Comparison of ENCODE assay signal across 8 mouse cellular contexts in the genomic region with DNA sequence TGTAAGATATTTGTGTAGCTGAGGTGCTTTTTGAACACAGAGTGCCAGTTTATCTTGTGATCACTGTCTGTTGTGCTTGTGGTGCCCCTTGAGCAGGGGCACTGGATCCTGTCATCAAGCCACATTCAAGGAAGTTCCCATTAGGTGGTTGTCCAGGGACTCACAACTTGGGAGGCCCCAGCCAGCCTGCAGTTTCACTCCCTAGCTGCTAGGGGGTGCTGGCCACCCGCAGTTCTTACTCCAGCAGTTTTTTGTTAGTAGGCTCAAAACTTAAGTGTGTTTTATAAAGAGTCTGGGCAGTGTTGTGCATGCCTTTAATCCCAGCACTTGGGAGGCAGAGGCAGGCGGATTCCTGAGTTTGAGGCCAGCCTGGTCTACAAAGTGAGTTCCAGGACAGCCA. TPM values are rescaled to one million over a fixed set of nuclear protein-coding genes. Genes with fewer than 3 reads are reported as not detected.
DNase-seq lines count a peak whose midpoint lies in the region; ATAC-seq and TF ChIP-seq lines count a peak whose summit lies in the region.

No protein-coding gene starts in this region.

- 56% methylated on average over 2 of the region's 2 CpGs for WGBS in heart, postnatal 0 days
- WGBS in midbrain, embryonic 13.5 days, result 73% methylated on average over 2 of the region's 2 CpGs

- TF ChIP-seq POLR2A in brain, embryonic 14.5 days (IDR thresholded peaks at IDR 0.05; ENCODE audit: borderline replicate concordance, extremely low read depth, insufficient read depth, insufficient read length, poor library complexity, severe bottlenecking), result no peak

- DNase-seq in heart, postnatal 0 days (ENCODE audit: low spot score), result no peak
- no peak for DNase-seq in heart, postnatal 36 days
- peak; percentile 21 for DNase-seq in CD4-positive helper T cell, adult 2 months (ENCODE audit: low read depth, low spot score)
- DNase-seq in brain, embryonic 14.5 days (ENCODE audit: low read depth), result no peak
- peak; percentile 23 for DNase-seq in lung, postnatal 25 days (ENCODE audit: low spot score)
- no peak for DNase-seq in Muller cell, postnatal 12 days (ENCODE audit: inconsistent ontology term)

- H3K4me2 ChIP-seq in heart, postnatal 0 days (ENCODE audit: low read depth, low read length), result no peak overlapping the region
- H3K4me2 ChIP-seq in midbrain, embryonic 13.5 days (replicated peaks), result no peak overlapping the region

- no peaks in the 10 kb centered on the region for H3K27me3 ChIP-seq in heart, postnatal 0 days (ENCODE audit: control insufficient read depth, insufficient read depth, low read length)
- no peaks in the 10 kb centered on the region for H3K27me3 ChIP-seq in midbrain, embryonic 13.5 days

- H3K27ac ChIP-seq in heart, postnatal 0 days (ENCODE audit: low read depth), result no peak overlapping the region
- no peak overlapping the region for H3K27ac ChIP-seq in midbrain, embryonic 13.5 days

- no peak for TF ChIP-seq EP300 in heart, postnatal 0 days (IDR thresholded peaks at IDR 0.05; ENCODE audit: low read depth)

- intact Hi-C loops in heart, postnatal 36 days (cut with DNase I), result no loop called here

- H3K9ac ChIP-seq in heart, postnatal 0 days (replicated peaks; ENCODE audit: low read depth, low read length), result no peak overlapping the region
- no peak overlapping the region for H3K9ac ChIP-seq in midbrain, embryonic 13.5 days (replicated peaks)

- H3K4me1 ChIP-seq in heart, postnatal 0 days (ENCODE audit: control insufficient read depth, insufficient read depth), result no peaks in the 10 kb centered on the region
- no peaks in the 10 kb centered on the region for H3K4me1 ChIP-seq in midbrain, embryonic 13.5 days (replicated peaks)

- ATAC-seq in heart, postnatal 0 days (ENCODE audit: insufficient read depth, low read depth), result no peak
- ATAC-seq in frontal cortex, adult (ENCODE audit: low TSS enrichment), result no peak
- no peak for ATAC-seq in midbrain, embryonic 13.5 days

- peak; percentile 25 for TF ChIP-seq CTCF in heart, postnatal 0 days (IDR thresholded peaks at IDR 0.05; ENCODE audit: low read depth)
- peak; percentile 54; the same call in 1 of the 2 replicates for TF ChIP-seq CTCF in brain, embryonic 14.5 days (IDR thresholded peaks at IDR 0.05; ENCODE audit: borderline replicate concordance, extremely low read depth, insufficient read depth, insufficient read length)

- H3K36me3 ChIP-seq in heart, postnatal 0 days (replicated peaks; ENCODE audit: control insufficient read depth, insufficient read depth, low read length), result peaks cover 23% of the 10 kb centered on the region
- H3K36me3 ChIP-seq in midbrain, embryonic 13.5 days, result peaks cover 46% of the 10 kb centered on the region

- H3K9me3 ChIP-seq in heart, postnatal 0 days (replicated peaks; ENCODE audit: control insufficient read depth, low read length), result no peaks in the 10 kb centered on the region
- H3K9me3 ChIP-seq in midbrain, embryonic 13.5 days, result no peaks in the 10 kb centered on the region

- no peak overlapping the region for H3K4me3 ChIP-seq in heart, postnatal 0 days (ENCODE audit: low read depth, low read length)
- no peak overlapping the region for H3K4me3 ChIP-seq in midbrain, embryonic 13.5 days (replicated peaks)

RNA-seq across cellular contexts. Expression of gene Tsc1, which starts 13.3 kb away (rescaled TPM):
- total RNA-seq in heart, postnatal 0 days (2014; rRNA removed; ENCODE audit: low replicate concordance), result 12.8 and 14.6 TPM in 2 replicates
- polyA plus RNA-seq in heart, postnatal 0 days (2015; fragmentation: Nextera tagmentation; extraction: Ambion mirVana), result 7.2 and 7.7 TPM in 2 replicates
- 10 to 100 TPM; 26.2 to 26.3 TPM for total RNA-seq in heart, postnatal 36 days (2021)
- 35.8 and 40.6 TPM in 2 replicates for polyA plus RNA-seq in brain, embryonic 14.5 days (2012; rRNA removed)
- 37.1 and 38.4 TPM in 2 replicates for polyA plus RNA-seq in midbrain, embryonic 13.5 days (2015; fragmentation: Nextera tagmentation; extraction: Ambion mirVana)

RNA-seq across cellular contexts. Expression of gene Gfi1b, which starts 32.5 kb away (rescaled TPM):
- not detected in 2 replicates for total RNA-seq in heart, postnatal 0 days (2014; rRNA removed; ENCODE audit: low replicate concordance)
- 0.23 TPM in 1 of 2 replicates, not detected in the other for polyA plus RNA-seq in heart, postnatal 0 days (2015; fragmentation: Nextera tagmentation; extraction: Ambion mirVana)
- total RNA-seq in heart, postnatal 36 days (2021), result not detected
- 0.09 and 0.33 TPM in 2 replicates for polyA plus RNA-seq in brain, embryonic 14.5 days (2012; rRNA removed)
- polyA plus RNA-seq in midbrain, embryonic 13.5 days (2015; fragmentation: Nextera tagmentation; extraction: Ambion mirVana), result 0.43 and 0.67 TPM in 2 replicates

RNA-seq across cellular contexts. Expression of gene Spaca9, which starts 45.2 kb away (rescaled TPM):
- total RNA-seq in heart, postnatal 0 days (2014; rRNA removed; ENCODE audit: low replicate concordance), result not detected in 2 replicates
- 0.66 and 1.2 TPM in 2 replicates for polyA plus RNA-seq in heart, postnatal 0 days (2015; fragmentation: Nextera tagmentation; extraction: Ambion mirVana)
- not detected for total RNA-seq in heart, postnatal 36 days (2021)
- polyA plus RNA-seq in brain, embryonic 14.5 days (2012; rRNA removed), result 1.5 and 2.4 TPM in 2 replicates
- polyA plus RNA-seq in midbrain, embryonic 13.5 days (2015; fragmentation: Nextera tagmentation; extraction: Ambion mirVana), result 1.1 and 1.6 TPM in 2 replicates

RNA-seq across cellular contexts. Expression of gene Ak8, which starts 45.7 kb away (rescaled TPM):
- not detected in 2 replicates for total RNA-seq in heart, postnatal 0 days (2014; rRNA removed; ENCODE audit: low replicate concordance)
- 0.37 and 0.59 TPM in 2 replicates for polyA plus RNA-seq in heart, postnatal 0 days (2015; fragmentation: Nextera tagmentation; extraction: Ambion mirVana)
- total RNA-seq in heart, postnatal 36 days (2021), result not detected
- polyA plus RNA-seq in brain, embryonic 14.5 days (2012; rRNA removed), result 1.3 and 1.5 TPM in 2 replicates
- 2.2 and 2.6 TPM in 2 replicates for polyA plus RNA-seq in midbrain, embryonic 13.5 days (2015; fragmentation: Nextera tagmentation; extraction: Ambion mirVana)

Comparison
In these comparisons a context has a peak if more than half of its experiments do, and no peak if none do; other contexts are left out.
1. DNase-seq: peak in CD4-positive helper T cell, adult 2 months (single experiment) and lung, postnatal 25 days (single experiment); none in heart, postnatal 0 days (single experiment), heart, postnatal 36 days (0 of 2), brain, embryonic 14.5 days (single experiment) and Muller cell, postnatal 12 days (single experiment).